Mouse (Mus musculus) kidney, postnatal 0 days (tissue): ENCODE measurements around the gene Adam8. TPM values are rescaled to one million over a fixed set of nuclear protein-coding genes. Genes with fewer than 3 reads are reported as not detected.

Source experiments
- ATAC-seq: fragments of 200-750 bp; cut with Nextera tagmentation; replicated peaks from 2 replicates; pipeline ENCODE4 v1.8.0; 2017; ENCODE audit warnings: low read depth, moderate number of reproducible peaks, moderate TSS enrichment, moderate library complexity; ENCODE audit not compliant: low FRiP score
- DNase-seq: peaks from one replicate; pipeline ENCODE4 v3.0.0-alpha.2; 2016; ENCODE audit warnings: low spot score
- H3K27ac ChIP-seq: fragments of 300-500 bp; sonication (generic); 2 replicates; pipeline ENCODE4 v1.5.1; 2014; ENCODE audit warnings: mild to moderate bottlenecking
- H3K27me3 ChIP-seq: fragments of 300-500 bp; sonication (generic); 2 replicates; pipeline ENCODE4 v1.6.1; 2014; ENCODE audit warnings: low read length, mixed read lengths; ENCODE audit not compliant: insufficient read depth
- H3K36me3 ChIP-seq: fragments of 300-500 bp; sonication (generic); 2 replicates; pipeline ENCODE4 v1.6.1; 2014; ENCODE audit warnings: low read length, mixed read lengths; ENCODE audit not compliant: insufficient read depth
- H3K4me1 ChIP-seq: fragments of 300-500 bp; sonication (generic); replicated peaks from 2 replicates; pipeline ENCODE4 v1.6.1; 2014; ENCODE audit warnings: antibody characterized with exemption, low read length, mixed read lengths; ENCODE audit not compliant: insufficient read depth
- H3K4me2 ChIP-seq: fragments of 300-500 bp; sonication (generic); 2 replicates; pipeline ENCODE4 v1.6.1; 2014; ENCODE audit warnings: mild to moderate bottlenecking, low read length, moderate library complexity, mixed read lengths
- H3K4me3 ChIP-seq: fragments of 300-500 bp; sonication (generic); replicated peaks from 2 replicates; pipeline ENCODE4 v1.5.1; 2014; ENCODE audit warnings: low read depth, low read length
- H3K9ac ChIP-seq: fragments of 300-500 bp; sonication (generic); 2 replicates; pipeline ENCODE4 v1.6.1; 2014; ENCODE audit warnings: low read depth, low read length
- H3K9me3 ChIP-seq: fragments of 300-500 bp; sonication (generic); replicated peaks from 2 replicates; pipeline ENCODE4 v1.6.1; 2016; ENCODE audit warnings: low read length, inconsistent platforms, mixed read lengths
- CTCF ChIP-seq: IDR thresholded peaks from 2 replicates; pipeline ENCODE4 v1.5.1; 2016; ENCODE audit warnings: antibody characterized with exemption, low read depth, mild to moderate bottlenecking, moderate library complexity
- WGBS: fragments of 180-500 bp; shearing (Covaris S2); extraction: QIAGEN DNeasy Blood & Tissue Kit; methylation state at CpG from one replicate; pipeline ENCODE4 v1.1.7; 2014; 5-methylcytosine and 5-hydroxymethylcytosine counted together
- polyA plus RNA-seq: library from polyadenylated mRNA; unstranded; fragments of >200 nt; fragmentation: Nextera tagmentation; extraction: Ambion mirVana; gene quantifications from 2 replicates; pipeline ENCODE4 v1.2.1, GENCODE M21; 2015

The Adam8 gene
- polyA plus RNA-seq, 1 experiment from 2014 or later = 0.41 TPM

DNA sequence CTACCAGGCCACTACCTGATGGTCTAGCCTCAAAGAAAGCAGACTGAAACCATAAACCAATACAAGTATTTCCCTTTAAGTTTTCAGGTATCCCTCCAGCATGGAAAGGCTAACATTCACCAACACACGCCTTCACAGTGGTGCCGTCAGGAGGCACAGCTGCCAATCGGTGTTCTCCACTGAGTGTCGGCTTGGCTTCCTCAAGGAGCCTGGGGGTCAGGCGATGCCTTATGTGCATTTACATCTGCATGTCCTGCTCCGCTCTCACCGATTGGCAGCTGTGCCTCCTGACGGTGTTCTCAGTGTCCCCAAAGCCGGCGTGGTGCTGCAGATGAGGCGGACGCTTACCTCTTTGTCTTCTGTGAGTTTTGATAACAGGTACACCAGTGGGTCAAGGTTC is 39.4 kb upstream of the Adam8 start:
- no peak overlapping the region for H3K4me3 ChIP-seq
- ATAC-seq (no peak), DNase-seq (no peak)
- peaks cover 48% of the 10 kb centered on the region for H3K36me3 ChIP-seq
- no peak for TF ChIP-seq CTCF
- no peaks in the 10 kb centered on the region for H3K9me3 ChIP-seq
- no peak overlapping the region for H3K27ac ChIP-seq
- H3K9ac ChIP-seq = no peak overlapping the region
- no peaks in the 10 kb centered on the region for H3K27me3 ChIP-seq
- 92% methylated on average over 12 of the region's 12 CpGs for WGBS
- H3K4me1 ChIP-seq = no peaks in the 10 kb centered on the region; the same call in 1 of the 2 replicates
- H3K4me2 ChIP-seq = no peak overlapping the region

DNA sequence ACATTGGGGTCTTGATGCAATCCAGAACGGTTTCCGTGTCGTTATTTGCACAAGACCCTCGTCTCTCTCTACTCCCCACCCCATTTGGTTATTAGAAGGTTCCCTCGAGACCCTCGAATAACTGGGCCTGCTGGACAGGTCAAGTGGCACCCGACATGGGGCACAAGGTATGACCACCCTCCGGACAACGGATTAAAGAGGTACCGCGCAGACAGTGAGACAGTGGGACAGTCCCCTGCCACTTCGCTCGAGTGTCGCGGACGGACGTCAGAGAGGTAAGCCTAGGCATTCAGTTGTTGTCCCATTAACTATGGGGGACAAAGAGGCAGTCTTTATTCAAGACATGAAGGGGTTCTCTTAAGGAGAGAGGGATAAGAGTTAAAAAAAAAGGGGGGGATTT is 19.0 kb upstream of the Adam8 start:
- no peak overlapping the region for H3K4me3 ChIP-seq
- whole genome bisulfite sequencing = 97% methylated on average over 17 of the region's 17 CpGs
- no peak for DNase-seq
- 0 out of 2 replicates have a peak, but pooled peaks cover 3% of the 10 kb centered on the region for H3K36me3 ChIP-seq
- H3K9ac ChIP-seq = no peak overlapping the region
- no peak for TF ChIP-seq CTCF
- ATAC-seq = no peak
- H3K4me1 ChIP-seq = no peaks in the 10 kb centered on the region
- no peak overlapping the region for H3K4me2 ChIP-seq
- no peaks in the 10 kb centered on the region for H3K9me3 ChIP-seq
- H3K27me3 ChIP-seq = no peaks in the 10 kb centered on the region
- no peak overlapping the region for H3K27ac ChIP-seq

DNA sequence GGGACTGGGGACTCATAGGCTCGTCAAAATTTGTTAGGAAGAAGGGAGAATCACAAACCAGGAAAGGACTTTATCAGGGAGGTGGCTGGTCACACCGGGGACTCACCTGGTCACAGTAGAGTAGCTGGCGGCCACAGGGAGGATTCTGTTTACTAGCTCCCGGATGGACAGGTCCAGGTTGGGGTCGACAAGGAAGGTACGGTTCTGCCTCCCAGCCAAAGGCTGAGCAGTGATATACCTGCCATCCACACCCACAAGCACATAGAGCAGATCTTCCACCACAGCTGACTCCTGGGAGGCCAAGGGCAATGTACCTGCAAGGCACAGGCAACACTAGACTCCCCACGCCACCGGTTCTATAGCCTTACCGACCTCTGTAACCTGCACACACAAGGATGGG is 15.4 kb upstream of the Adam8 start:
- Histone ChIP-seq H3K9me3 (no peaks in the 10 kb centered on the region), H3K9ac (no peak overlapping the region), H3K27ac (no peak overlapping the region), H3K4me2 (no peak overlapping the region), H3K27me3 (no peaks in the 10 kb centered on the region), H3K4me3 (no peak overlapping the region), H3K4me1 (no peaks in the 10 kb centered on the region), H3K36me3 (peaks cover 18% of the 10 kb centered on the region)
- no peak for DNase-seq
- 92% methylated on average over 9 of the region's 9 CpGs for WGBS
- no peak for ATAC-seq
- no peak for TF ChIP-seq CTCF

DNA sequence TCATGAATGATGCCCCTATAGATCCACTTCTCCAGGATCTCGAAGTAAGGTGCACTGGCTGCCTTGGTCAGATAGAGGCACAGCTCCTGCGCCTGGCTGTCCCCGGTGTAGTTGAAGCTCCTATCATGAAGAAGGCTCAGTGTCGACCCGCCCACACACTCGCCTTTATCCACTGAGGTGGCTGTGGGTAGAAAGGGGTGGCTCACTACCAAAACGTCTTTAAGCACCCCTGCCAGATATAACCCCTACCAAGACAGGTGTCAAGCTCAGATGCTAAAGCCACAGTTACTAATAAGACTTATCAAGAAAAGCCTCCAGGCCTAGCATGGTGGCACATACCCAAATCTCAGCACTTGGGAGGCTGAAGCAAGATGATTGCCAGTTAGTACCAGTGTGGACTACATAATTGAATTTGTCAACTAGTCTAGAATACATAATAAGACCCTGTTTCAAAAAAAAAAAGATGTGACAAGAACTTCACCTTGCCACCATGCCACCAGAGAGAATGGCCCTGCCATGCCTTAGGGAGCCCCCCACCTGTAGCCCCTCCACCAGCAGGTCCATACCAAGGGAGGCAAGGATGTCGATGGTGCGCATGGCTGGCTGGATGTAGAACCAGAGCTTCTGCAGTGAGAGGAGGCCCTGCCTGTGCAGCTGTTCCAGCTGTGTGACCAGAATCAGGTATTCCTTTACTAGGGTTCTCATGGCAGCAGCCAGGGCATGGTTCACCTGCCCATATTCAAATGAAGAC is 14.7 kb upstream of the Adam8 start:
- Histone ChIP-seq H3K27ac (no peak overlapping the region), H3K36me3 (peaks cover 18% of the 10 kb centered on the region)
- no peak for DNase-seq

DNA sequence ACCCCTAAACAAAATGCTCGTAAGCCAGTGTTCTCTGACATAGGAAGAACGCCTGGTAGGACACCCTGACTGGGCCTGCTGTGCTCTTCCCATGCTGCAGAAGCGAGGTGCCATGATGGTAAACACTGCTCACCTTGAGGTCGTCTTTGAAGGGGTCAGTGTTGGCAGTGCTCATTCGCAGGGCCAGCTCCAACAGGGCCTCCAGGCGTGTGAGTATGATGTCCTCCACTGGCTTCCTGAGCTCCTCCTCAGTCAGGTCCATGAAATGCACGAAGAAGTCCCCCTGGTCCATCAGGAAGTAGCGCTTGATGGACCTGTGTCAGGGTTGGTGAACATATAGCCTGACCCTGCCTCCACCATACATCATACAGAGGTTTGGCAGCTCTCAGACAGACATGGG is 12.3 kb upstream of the Adam8 start:
- ATAC-seq (no peak), DNase-seq (no peak)
- Histone ChIP-seq H3K36me3 (peaks cover 27% of the 10 kb centered on the region), H3K27me3 (no peaks in the 10 kb centered on the region), H3K4me3 (no peak overlapping the region), H3K4me1 (no peaks in the 10 kb centered on the region), H3K9me3 (no peaks in the 10 kb centered on the region), H3K27ac (no peak overlapping the region), H3K4me2 (no peak overlapping the region), H3K9ac (no peak overlapping the region)
- TF ChIP-seq CTCF = no peak
- WGBS = 91% methylated on average over 8 of the region's 8 CpGs

More for the DNA sequence above, 14.7 kb upstream of the Adam8 start:
- Histone ChIP-seq H3K4me1 (no peaks in the 10 kb centered on the region), H3K9ac (no peak overlapping the region), H3K27me3 (no peaks in the 10 kb centered on the region), H3K9me3 (no peaks in the 10 kb centered on the region), H3K4me2 (no peak overlapping the region), H3K4me3 (no peak overlapping the region)
- no peak for ATAC-seq
- no peak for TF ChIP-seq CTCF
- WGBS = 94% methylated on average over 9 of the region's 9 CpGs

DNA sequence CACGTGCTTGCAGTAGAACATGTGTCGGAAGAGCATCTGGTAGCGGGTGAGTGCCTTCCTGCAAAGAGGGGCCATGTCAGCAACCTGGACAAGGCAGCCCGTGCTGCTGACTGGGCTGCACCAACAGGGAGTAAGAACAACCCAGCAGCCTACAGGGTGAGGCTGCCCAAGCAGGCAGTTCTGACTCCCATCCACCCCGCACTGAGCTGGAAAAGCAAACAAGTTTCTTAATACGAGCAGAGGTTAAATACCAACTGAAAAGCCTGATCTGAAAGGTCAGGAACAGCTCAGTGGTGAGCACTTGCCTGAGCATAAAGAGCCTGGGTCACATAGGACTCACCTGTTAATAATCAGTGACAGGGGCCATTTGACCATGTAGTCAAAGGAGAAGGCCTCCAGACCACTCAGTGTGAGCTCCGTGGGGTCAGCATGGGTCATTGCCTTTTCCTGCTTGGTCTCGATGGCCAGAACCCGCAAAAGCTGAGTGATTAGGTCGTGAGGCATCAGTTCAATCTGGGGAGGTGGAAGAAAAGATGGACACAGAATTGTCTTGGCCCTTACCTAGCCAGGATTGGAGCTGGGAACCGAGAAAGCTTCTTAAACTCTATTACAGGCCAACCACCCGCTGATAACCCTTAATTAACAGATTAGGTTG is 8.9 kb upstream of the Adam8 start:
- TF ChIP-seq CTCF = no peak
- Histone ChIP-seq H3K27ac (no peak overlapping the region), H3K4me2 (no peak overlapping the region), H3K4me3 (no peak overlapping the region), H3K4me1 (no peaks in the 10 kb centered on the region), H3K36me3 (peaks cover 48% of the 10 kb centered on the region), H3K9ac (no peak overlapping the region), H3K27me3 (no peaks in the 10 kb centered on the region), H3K9me3 (no peaks in the 10 kb centered on the region)
- DNase-seq (no peak), ATAC-seq (no peak)
- 68% methylated on average over 12 of the region's 12 CpGs for WGBS
